Mouse (Mus musculus): ENCODE results near the gene Adamts3. TPM values are rescaled to one million over a fixed set of nuclear protein-coding genes. Genes with fewer than 3 reads are reported as not detected.
A peak's percentile ranks its signal among the peaks of the same experiment; 100 is the strongest.

Gene Adamts3
- 0.25 and 0.46 TPM in 2 replicates for polyA plus RNA-seq (2012; rRNA removed)

- Histone ChIP-seq H3K27me3 (ENCODE audit: control insufficient read depth, insufficient read depth, low read length) (peaks cover 17% of the 10 kb centered on the region), H3K4me3 (ENCODE audit: low read depth, low read length) (peak within 1 kb of the TSS; percentile 58), H3K4me1 (ENCODE audit: control insufficient read depth, insufficient read depth, insufficient read length, low read length) (peaks cover 4% of the 10 kb centered on the region; the same call in 1 of the 2 replicates), H3K36me3 (ENCODE audit: control insufficient read depth, insufficient read depth, low read length) (no peaks in the 10 kb centered on the region), H3K27ac (ENCODE audit: insufficient read depth, low read depth, low read length) (no peak within 1 kb of the TSS)
- TF ChIP-seq POLR2A (IDR thresholded peaks at IDR 0.05; ENCODE audit: low read depth, low read length): no peak
- WGBS: 1% methylated on average over 73 of the region's 78 CpGs
Measured at GRCm38 (mm10) chr5:89883051-89883907, at the start of gene Adamts3. Adamts3 (minus strand) TSS chr5:89883334.

DNA sequence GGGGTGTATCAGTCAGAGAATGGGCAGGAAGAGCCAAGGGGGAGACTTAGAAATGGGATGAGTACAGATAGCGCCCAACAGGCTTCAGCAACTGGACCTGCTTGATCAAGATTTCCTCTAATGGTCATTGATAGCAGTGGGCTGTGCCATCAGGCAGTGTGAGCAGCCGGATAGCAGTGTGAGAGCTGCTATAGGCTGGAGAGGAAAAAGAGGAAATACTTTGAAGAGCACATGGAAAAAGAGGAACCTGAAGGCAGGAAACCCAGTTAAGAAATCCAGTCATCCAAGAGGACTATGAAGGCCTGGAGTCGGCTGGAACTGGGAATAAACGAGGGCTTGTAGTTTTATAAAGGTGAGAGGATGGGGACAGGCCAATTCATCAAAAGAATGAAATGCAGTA lies 48.4 kb upstream of the Adamts3 start:
- no peaks in the 10 kb centered on the region for H3K4me1 ChIP-seq (ENCODE audit: control insufficient read depth, insufficient read depth, insufficient read length, low read length)
- H3K4me3 ChIP-seq (ENCODE audit: low read depth, low read length): no peak overlapping the region
- H3K36me3 ChIP-seq (ENCODE audit: control insufficient read depth, insufficient read depth, low read length): no peaks in the 10 kb centered on the region
- H3K27me3 ChIP-seq (ENCODE audit: control insufficient read depth, insufficient read depth, low read length): no peaks in the 10 kb centered on the region
- TF ChIP-seq POLR2A (IDR thresholded peaks at IDR 0.05; ENCODE audit: low read depth, low read length) (no peak), CTCF (IDR thresholded peaks at IDR 0.05; ENCODE audit: extremely low read depth, insufficient read length, insufficient replicate concordance, low read depth, low read length) (no peak)
- H3K27ac ChIP-seq (ENCODE audit: insufficient read depth, low read depth, low read length): no peak overlapping the region
- 69% methylated on average over 4 of the region's 4 CpGs for WGBS

DNA sequence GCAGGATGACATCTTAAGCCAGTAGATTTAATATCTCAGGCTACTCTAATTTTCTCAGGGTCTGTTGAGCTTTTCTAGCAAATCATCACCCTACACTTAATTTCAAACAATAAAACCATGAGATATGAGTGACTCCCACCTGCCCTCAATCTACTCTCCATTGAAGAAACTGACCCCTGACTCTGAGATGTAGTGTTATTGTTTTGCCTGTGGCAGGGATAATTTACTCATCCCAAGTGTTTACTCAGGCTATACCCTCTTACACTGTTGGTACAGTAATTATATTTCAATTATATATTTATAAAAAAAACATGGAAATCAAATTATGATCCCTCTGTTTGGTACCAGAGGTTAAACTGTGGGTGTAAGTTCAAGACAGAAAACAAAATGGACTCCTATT lies 29.2 kb upstream of the Adamts3 start:
- TF ChIP-seq POLR2A (IDR thresholded peaks at IDR 0.05; ENCODE audit: low read depth, low read length): no peak

GRCm38 (mm10) chr5:89911950-89912349 lies 28.8 kb upstream of the Adamts3 start:
- Histone ChIP-seq H3K27me3 (ENCODE audit: control insufficient read depth, insufficient read depth, low read length) (no peaks in the 10 kb centered on the region), H3K27ac (ENCODE audit: insufficient read depth, low read depth, low read length) (no peak overlapping the region), H3K4me1 (ENCODE audit: control insufficient read depth, insufficient read depth, insufficient read length, low read length) (no peaks in the 10 kb centered on the region), H3K36me3 (ENCODE audit: control insufficient read depth, insufficient read depth, low read length) (no peaks in the 10 kb centered on the region), H3K4me3 (ENCODE audit: low read depth, low read length) (no peak overlapping the region)
- no peak for TF ChIP-seq POLR2A (IDR thresholded peaks at IDR 0.05; ENCODE audit: low read depth, low read length)
- TF ChIP-seq CTCF (IDR thresholded peaks at IDR 0.05; ENCODE audit: extremely low read depth, insufficient read length, insufficient replicate concordance, low read depth, low read length): no peak
- 73% methylated on average over 7 of the region's 7 CpGs for WGBS

More for the DNA sequence above, 29.2 kb upstream of the Adamts3 start:
- H3K36me3 ChIP-seq (ENCODE audit: control insufficient read depth, insufficient read depth, low read length): no peaks in the 10 kb centered on the region
- no peaks in the 10 kb centered on the region for H3K27me3 ChIP-seq (ENCODE audit: control insufficient read depth, insufficient read depth, low read length)
- H3K4me3 ChIP-seq (ENCODE audit: low read depth, low read length): no peak overlapping the region
- H3K27ac ChIP-seq (ENCODE audit: insufficient read depth, low read depth, low read length): no peak overlapping the region
- H3K4me1 ChIP-seq (ENCODE audit: control insufficient read depth, insufficient read depth, insufficient read length, low read length): no peaks in the 10 kb centered on the region

DNA sequence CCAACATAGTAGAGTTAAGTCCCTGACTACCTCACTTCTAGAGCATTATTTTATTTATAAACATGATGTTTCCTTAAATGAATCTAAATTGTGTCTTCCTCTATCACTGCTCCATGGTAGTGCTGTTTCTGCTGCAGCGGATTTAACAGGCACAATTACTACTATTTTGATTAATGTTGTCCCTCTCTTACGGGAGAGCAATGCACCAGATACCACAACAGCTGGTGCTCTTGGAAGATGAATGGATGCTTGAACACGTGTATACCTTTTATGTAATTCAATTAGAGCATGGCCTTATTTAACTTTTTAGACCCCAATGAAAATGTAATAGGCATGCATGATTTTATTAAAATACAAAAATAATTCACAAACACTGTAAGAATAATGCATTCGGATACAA lies 28.4 kb upstream of the Adamts3 start:
- Histone ChIP-seq H3K27ac (ENCODE audit: insufficient read depth, low read depth, low read length) (no peak overlapping the region), H3K4me1 (ENCODE audit: control insufficient read depth, insufficient read depth, insufficient read length, low read length) (no peaks in the 10 kb centered on the region), H3K36me3 (ENCODE audit: control insufficient read depth, insufficient read depth, low read length) (no peaks in the 10 kb centered on the region), H3K4me3 (ENCODE audit: low read depth, low read length) (no peak overlapping the region), H3K27me3 (ENCODE audit: control insufficient read depth, insufficient read depth, low read length) (no peaks in the 10 kb centered on the region)
- 76% methylated on average over 4 of the region's 4 CpGs for WGBS
- TF ChIP-seq POLR2A (IDR thresholded peaks at IDR 0.05; ENCODE audit: low read depth, low read length): no peak
- TF ChIP-seq CTCF (IDR thresholded peaks at IDR 0.05; ENCODE audit: extremely low read depth, insufficient read length, insufficient replicate concordance, low read depth, low read length): no peak

DNA sequence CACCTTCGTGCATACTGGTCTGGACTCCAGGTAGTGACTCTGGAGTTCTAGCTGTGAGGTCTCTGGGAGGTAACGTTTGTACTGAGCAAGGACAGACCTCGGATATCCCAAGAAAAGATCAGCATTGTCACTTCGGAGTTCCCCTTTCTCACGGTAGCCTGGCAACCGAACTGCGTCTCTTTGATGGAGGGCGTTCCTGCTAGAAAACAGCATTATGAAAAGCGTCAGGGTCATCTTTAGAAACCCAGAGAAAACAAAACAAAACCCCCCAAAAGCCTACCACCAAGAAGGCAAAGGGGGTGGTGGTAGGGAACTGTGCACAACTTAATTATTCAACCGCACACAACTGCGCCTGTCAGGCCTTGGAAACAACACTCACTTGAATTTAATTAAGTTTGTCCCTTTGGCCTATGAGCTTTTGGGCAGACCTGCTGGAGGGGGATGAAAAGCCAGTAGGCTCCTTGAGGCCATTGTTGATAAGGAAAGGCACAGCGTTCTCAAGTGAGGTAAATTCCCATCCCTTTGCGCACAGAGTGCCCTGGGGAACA lies 23.8 kb upstream of the Adamts3 start:
- Histone ChIP-seq H3K4me1 (ENCODE audit: control insufficient read depth, insufficient read depth, insufficient read length, low read length) (no peaks in the 10 kb centered on the region), H3K36me3 (ENCODE audit: control insufficient read depth, insufficient read depth, low read length) (no peaks in the 10 kb centered on the region), H3K27me3 (ENCODE audit: control insufficient read depth, insufficient read depth, low read length) (no peaks in the 10 kb centered on the region), H3K27ac (ENCODE audit: insufficient read depth, low read depth, low read length) (no peak overlapping the region), H3K4me3 (ENCODE audit: low read depth, low read length) (no peak overlapping the region)
- TF ChIP-seq POLR2A (IDR thresholded peaks at IDR 0.05; ENCODE audit: low read depth, low read length) (no peak), CTCF (IDR thresholded peaks at IDR 0.05; ENCODE audit: extremely low read depth, insufficient read length, insufficient replicate concordance, low read depth, low read length) (no peak)
- WGBS: 70% methylated on average over 13 of the region's 13 CpGs

DNA sequence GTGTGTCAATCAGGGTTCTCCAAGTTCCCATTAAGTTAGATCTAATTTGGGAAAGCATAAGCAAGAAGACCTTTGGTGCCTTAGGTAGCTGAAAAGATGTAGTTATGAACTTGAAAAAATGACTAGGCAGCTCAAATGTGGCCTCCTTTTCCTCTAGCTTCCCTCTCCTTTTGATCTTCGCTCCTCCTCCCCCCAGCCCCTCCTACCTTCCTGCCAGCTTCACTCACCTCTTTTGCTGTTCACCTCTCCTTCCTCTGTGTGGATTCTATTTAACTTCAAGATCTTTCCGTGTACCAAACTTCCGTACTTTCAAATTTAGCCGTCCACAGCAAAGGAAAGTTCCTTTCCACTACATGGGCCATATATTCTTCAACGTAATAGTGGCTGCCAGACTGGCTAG lies 17.9 kb upstream of the Adamts3 start:
- Histone ChIP-seq H3K27ac (ENCODE audit: insufficient read depth, low read depth, low read length) (no peak overlapping the region), H3K36me3 (ENCODE audit: control insufficient read depth, insufficient read depth, low read length) (no peaks in the 10 kb centered on the region), H3K27me3 (ENCODE audit: control insufficient read depth, insufficient read depth, low read length) (no peaks in the 10 kb centered on the region), H3K4me1 (ENCODE audit: control insufficient read depth, insufficient read depth, insufficient read length, low read length) (no peaks in the 10 kb centered on the region), H3K4me3 (ENCODE audit: low read depth, low read length) (no peak overlapping the region)
- TF ChIP-seq CTCF (IDR thresholded peaks at IDR 0.05; ENCODE audit: extremely low read depth, insufficient read length, insufficient replicate concordance, low read depth, low read length) (no peak), POLR2A (IDR thresholded peaks at IDR 0.05; ENCODE audit: low read depth, low read length) (no peak)
- 81% methylated on average over 5 of the region's 5 CpGs for WGBS

All from small intestine, adult 2 months (tissue).